Mouse (Mus musculus): Measurements from ENCODE around the gene 1700020A23Rik.

Gene 1700020A23Rik

DNA sequence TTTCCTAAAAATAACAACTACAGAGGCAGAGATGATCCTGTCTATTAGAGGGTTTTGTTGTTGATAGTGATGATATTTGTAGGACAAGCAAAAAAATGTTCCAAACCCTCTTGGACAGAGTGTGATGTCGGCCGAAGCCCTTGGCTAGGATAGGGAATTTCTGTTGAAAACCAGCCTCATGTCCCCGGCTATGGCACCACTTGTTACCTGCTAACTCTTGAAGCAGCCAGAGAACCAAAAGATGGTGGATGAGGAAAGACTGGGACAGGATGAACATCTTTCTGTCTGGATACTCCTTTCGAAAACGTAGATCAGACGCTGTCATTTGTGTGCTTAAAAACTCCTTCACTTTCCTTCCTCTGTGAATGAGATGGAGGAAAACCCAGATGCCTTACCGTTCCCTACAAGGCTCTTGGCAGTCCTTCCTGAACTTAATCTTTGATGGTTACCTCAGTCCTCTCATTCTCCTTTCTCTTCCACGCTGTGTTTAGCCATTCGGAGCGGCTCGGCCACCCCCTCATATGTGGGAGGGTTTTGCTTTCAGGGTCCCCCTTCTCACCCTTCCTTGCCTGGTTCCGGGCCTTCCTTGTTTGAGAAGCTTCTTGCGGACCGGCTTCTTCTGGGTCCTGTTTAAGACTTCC is 46.1 kb downstream of the 1700020A23Rik start:
- DNase-seq (ENCODE audit: low spot score) = no peak

DNA sequence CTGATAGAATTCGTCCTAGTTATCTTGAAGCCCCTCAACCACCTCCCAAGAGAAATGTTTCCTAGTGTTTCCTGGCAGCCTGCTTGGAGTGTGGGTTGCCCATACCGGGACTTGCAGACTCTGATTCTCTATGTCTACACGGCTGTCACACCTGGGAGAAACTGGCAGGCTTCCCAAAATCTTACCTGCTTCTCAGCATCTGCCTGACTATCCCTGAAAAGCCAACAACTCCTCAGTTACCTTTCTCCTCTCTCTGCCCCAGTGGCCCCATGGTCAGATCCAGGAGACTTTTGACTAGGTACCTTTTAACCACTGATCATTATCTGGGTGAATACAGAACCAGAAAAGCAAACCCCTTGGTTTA is 46.6 kb downstream of the 1700020A23Rik start:
- DNase-seq (ENCODE audit: low spot score) = no peak

DNA sequence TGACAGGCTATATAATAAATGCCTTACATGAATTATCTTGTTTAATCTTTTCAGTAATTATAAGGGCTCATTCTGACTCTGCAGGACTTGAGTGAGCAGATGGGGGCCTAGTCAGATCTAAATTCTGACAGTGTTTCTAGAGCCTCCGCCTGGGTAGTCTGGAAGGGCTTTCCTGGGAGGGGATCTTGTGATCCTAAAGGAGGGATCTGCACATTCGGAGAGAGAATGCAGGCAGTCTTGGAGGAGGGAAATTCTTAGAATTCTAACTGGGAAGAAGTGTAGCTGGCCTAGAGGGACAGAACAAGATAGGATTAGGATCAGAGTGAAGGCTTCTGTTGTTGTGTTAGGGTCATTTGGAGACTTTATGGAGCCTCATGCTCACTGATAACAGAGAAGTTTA is 47.2 kb downstream of the 1700020A23Rik start:
- DNase-seq (ENCODE audit: low spot score) = no peak

DNA sequence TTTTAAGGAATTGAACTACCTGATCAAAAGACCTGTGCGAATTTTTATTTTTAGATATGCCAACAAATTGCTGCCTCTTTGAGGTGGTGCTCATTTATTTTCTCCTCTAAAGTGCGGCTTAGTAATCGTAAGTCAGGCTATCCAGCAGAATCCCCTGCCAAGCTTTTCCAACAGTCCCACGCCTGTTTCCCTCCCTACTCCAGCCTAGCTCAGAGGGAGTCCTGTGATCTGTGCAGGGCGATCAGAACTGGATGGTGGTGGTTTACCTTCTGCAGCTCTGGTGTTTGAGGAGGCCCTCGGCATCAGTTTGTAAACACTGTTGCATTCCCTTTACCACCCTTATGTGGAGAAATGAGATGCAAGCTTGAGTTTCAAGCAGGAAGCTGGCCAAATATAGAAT is 48.4 kb downstream of the 1700020A23Rik start:
- DNase-seq (ENCODE audit: low spot score) = no peak

DNA sequence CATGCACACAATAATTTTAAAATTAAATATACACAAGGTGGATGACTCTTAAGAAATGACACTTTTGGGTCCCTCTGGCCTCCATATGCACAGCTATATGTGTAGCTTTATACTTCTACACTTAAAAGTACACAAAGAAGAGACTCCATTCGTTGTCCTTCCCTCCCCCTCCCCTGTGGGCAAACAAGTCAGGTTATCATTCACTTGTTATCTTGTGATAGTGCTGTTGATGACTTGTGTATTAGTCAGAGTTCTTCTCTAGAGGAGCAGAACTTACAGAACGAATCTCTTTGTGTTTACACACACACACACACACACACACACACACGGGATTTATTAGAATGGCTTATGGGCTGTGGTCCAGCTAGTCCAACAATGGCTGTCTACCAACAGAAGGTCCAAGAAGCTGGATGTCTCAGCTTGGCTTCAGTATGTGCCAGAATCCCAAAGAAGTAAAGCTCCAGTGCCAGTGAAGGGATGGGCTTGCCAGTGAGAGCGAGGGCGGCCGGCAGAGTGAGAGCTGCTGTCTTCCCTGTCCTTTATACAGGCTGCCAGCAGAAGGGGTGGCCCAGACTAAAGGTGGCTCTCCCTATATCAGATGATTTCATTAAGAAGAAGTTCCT is 49.8 kb downstream of the 1700020A23Rik start:
- no peak for DNase-seq (ENCODE audit: low spot score)
